Mouse (Mus musculus): ENCODE measurements around the gene Slc30a7.
"Not testable (repeated sequence)": the region's sequence is repeated elsewhere in the genome, so short reads cannot be mapped to it uniquely, and the experiment has no call there.

Gene Slc30a7

GRCm38 (mm10) chr3:115949220-115949920 is 57.8 kb downstream of the Slc30a7 start:
- DNase-seq (ENCODE audit: low spot score) = no peak

GRCm38 (mm10) chr3:115946272-115946671 is 60.9 kb downstream of the Slc30a7 start:
- no peak for DNase-seq (ENCODE audit: low spot score)

DNA sequence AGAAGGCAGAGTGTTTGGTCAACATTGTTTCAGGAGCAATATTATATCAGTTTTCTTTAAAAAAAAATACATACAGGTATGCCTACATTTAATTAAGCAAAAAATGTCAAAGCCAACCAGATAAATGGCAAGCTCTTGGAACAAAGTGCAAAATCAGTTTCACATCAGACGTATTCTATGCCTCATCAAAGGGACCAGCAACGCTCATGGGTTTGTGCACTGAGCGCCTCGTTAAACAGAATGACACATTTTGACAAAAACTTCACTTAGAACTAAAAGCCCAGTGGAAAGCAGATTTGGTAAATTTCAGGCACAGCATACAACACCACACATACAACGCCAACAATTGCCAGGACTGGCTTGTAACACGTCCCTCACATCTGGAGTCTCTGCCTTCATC is 62.8 kb downstream of the Slc30a7 start:
- DNase-seq (ENCODE audit: low spot score) = no peak

DNA sequence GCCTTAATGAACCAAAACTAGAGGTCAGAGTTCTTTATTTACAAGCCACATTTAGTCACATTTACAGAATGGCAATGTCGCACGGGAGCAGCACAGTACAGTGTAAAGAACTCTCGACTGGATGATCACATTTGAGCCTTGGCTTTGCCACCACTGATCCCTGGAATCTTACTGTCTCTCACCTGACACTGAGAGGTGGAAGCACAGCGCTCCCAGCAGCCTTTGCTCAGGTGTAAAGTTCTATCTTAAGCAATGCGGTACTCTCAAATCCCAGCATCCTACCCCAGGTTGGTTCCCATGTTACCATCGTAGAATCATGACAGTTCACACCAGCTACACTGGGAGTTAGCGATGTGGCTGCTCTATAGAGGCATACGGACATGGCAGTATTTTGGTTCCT is 65.7 kb downstream of the Slc30a7 start:
- DNase-seq (ENCODE audit: low spot score) = no peak

- DNase-seq (ENCODE audit: low spot score) = no peak
These were observed 66.7 kb downstream of the Slc30a7 start for GRCm38 (mm10) chr3:115940510-115940909.

- no peak for DNase-seq (ENCODE audit: low spot score)
These were observed 69.4 kb downstream of the Slc30a7 start for GRCm38 (mm10) chr3:115937807-115938206.

GRCm38 (mm10) chr3:115936734-115937599 is 70.2 kb downstream of the Slc30a7 start:
- peak; percentile 21 for DNase-seq (ENCODE audit: low spot score)

GRCm38 (mm10) chr3:115933293-115934186 is 73.7 kb downstream of the Slc30a7 start:
- no peak for DNase-seq (ENCODE audit: low spot score)

- DNase-seq (ENCODE audit: low spot score) = no peak
These were observed 75.5 kb downstream of the Slc30a7 start for GRCm38 (mm10) chr3:115931701-115932100.

DNA sequence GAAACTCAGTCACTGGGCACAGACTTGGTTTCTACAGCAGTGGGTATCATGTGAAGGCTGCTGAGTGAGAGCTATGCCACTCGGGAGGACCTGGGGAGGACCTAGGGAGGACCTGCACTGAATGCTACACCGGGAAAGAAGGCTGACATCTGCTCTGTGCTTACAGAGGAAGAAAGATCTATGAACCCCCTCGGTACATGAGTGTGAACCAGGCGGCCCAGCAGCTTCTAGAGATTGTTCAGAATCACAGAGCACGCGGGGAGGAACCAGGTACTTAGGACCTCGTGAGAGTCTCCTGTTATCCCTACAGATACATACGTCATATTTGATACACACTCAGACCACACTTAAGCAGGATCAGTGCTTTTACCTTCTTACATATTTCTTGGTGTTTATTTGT is 80.7 kb downstream of the Slc30a7 start:
- DNase-seq (ENCODE audit: low spot score) = no peak

- no peak for DNase-seq (ENCODE audit: low spot score)
These were observed 82.6 kb downstream of the Slc30a7 start for GRCm38 (mm10) chr3:115924401-115925190.

GRCm38 (mm10) chr3:115907406-115907805 is 99.8 kb downstream of the Slc30a7 start:
- DNase-seq (ENCODE audit: low spot score) = not testable (repeated sequence)

- DNase-seq (ENCODE audit: low spot score) = no peak
These were observed 101.6 kb downstream of the Slc30a7 start for GRCm38 (mm10) chr3:115905567-115905966.

DNA sequence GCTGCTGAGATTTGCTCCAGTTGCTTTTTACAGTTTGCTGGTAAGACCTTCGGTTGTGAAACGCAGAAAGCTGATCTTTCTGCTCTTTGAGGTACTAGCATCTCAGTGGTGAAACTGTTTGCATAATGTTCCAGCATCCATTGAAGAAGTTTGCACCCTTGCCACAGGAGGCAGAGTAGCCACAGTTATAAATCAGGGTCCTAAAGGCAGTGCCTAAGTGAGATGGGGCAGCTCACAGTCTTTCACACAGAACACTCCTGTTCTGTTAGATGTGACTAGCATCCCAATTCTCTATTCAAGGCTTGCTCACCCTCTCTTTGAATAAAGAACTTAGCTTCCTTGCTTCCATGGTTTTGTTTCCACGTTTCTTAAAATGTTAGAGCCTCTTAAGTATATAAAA is 102.1 kb downstream of the Slc30a7 start:
- no peak for DNase-seq (ENCODE audit: low spot score)

DNA sequence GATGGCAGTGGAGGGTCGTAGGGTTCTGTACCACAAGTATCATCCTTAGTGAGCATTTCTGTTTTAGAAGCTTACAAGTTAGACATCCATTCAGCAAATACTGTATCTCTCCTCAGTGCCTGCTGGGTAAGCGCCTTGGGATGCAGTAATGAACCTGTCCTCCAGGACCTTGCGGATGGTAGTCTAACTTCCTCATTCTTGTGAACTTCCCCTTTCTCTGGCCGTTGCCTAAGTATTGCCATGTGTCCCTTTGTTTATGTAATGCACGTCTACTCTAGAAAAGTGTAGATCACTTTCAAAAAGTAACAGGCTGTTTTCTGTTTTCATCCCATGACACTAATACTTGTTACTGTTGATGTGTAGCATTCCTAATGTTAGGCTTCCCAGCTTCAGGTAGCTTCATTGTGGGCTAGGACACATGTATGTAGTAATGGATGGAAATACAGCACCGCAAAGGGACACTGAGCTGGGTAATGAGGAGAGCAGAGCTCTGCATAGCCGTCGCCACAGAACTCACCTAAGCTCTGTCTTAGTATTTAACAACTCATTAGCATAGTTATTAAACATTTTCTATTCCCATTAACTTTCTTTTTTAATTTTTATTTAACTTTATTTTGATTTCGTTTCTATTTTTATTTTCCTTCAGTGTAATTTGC is 104.8 kb downstream of the Slc30a7 start:
- DNase-seq (ENCODE audit: low spot score) = no peak

GRCm38 (mm10) chr3:115898354-115898948 is 108.8 kb downstream of the Slc30a7 start:
- DNase-seq (ENCODE audit: low spot score) = no peak

DNA sequence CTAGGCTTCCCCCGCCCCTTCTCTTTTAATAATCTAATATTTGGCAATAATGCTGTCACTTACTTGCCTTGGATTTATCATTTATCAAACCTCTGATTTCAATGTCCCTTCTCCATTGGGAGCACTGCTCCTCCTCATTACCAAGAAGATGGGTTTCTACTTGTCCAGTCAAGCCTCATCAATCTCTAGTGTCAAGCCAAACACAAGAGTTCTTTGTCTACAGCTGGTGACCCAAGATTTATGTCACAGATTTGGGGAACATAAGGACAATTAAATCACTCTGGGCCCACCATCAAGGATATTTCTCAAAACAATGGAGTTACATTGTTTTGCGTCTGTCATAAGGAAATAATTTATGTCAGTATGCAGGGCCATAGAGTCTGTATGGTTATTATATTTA is 114.0 kb downstream of the Slc30a7 start:
- DNase-seq (ENCODE audit: low spot score) = no peak

GRCm38 (mm10) chr3:115892341-115892740 is 114.9 kb downstream of the Slc30a7 start:
- no peak for DNase-seq (ENCODE audit: low spot score)
